Mouse (Mus musculus) neural tube, embryonic 10.5 days (tissue): ENCODE results near the gene Xylt1.

Experiments used
- DNase-seq: peaks from one replicate; pipeline ENCODE4 v3.0.0-alpha.2; 2017; ENCODE audit warnings: low spot score; ENCODE audit errors: extremely low spot score

The Xylt1 gene

DNA sequence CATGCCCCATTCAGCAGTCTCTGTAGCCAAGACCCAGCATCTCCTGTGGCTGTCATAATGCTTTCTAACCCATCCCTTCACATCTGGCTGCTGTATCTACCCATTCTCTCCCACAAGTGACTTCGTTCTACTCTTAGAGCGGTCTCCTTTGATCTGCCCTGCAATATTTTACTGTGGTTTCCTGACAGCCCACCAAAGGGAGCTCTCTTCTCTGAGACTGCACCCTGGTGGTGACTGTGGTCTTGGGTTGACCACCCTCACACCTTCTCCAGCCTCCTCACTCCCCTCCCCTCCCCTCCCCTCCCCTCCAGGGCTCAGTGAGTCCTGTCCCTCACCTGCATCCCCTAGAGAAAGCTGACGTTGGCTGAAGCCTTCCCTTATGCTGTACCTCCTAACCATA is 178.3 kb downstream of the Xylt1 start:
- DNase-seq = no peak

DNA sequence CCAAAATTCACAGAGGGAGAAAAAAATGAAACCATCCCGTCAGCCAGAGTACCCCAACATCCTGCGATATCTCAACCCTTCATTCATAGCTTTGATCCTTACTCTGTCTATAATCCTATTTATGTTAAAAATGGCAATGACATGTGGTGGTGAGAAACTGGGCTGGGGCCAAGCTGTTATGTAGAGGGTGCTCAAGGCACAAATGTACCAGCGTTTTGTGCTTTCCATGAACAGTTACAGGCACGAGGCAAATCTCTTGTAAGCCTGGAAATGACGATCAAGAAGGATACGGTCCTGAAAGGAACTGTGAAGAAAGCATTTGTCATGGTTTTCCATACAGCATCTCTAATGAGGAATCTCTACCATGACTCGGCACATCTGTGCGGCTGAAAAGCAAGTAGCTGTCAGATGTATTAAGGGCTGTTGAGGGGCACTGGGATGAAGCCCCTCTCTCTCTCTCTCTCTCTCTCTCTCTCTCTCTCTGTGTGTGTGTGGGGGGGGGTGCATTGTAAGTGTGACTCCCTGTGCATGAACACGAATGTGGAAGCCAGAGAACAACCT is 183.2 kb downstream of the Xylt1 start:
- no peak for DNase-seq

DNA sequence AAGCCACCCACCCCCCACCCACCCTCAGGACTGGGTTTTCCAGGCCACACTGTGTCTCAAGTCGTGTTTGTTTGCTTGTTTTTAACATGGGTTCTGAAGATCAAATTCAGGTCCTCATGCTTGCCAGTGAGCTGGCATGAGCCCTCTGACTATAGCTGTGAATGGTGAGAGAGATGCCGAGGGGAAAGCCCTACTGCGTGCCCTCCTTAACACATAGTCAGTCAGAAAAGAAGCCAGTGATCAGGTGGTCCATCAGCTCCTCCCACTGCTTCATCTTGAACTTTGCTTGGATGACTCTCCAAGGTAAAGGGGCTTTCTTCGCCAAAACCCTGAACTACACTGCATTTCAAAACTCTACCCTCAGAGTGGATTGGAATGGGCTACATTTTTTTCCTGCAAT is 183.8 kb downstream of the Xylt1 start:
- no peak for DNase-seq

DNA sequence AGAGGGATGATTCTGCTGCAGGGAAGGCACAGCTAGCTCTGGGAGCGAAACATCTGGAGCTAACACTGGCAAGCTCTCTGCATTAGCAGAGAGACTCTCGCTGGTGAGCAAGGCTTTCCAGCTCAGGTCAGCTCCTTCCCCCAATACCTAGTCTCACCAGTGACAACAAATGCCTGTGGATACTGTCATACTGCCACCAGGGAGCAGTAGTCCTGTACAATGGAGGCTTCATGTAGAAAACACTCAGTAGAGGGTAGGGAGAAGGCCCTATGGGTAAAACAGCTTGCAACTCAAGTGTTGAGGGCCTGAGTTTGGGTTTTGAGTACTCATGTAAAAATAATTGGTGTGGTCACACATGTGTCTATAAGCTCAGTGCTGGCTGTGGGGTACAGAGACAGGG is 185.3 kb downstream of the Xylt1 start:
- DNase-seq = no peak

GRCm38 (mm10) chr7:117566833-117567232 is 186.1 kb downstream of the Xylt1 start:
- DNase-seq = no peak

DNA sequence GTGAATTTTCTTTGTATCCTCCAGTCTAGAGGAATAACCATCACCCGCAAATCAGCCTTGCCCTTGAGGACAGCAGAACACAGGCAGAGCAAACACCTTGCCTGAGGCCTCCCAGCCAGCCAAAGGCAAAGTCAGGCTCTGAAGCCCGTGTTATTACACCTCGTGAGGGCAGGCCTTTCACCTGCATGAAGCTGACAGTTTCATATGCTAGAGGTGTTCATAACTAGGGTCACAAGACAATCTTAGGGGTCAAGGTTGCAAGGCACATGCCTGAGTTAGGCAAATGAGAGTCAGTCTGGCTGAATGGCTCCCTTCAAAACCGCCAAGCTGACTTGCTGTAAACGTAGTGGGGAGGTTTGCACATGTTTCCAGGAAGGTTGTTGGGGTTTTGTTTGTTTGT is 186.5 kb downstream of the Xylt1 start:
- no peak for DNase-seq

DNA sequence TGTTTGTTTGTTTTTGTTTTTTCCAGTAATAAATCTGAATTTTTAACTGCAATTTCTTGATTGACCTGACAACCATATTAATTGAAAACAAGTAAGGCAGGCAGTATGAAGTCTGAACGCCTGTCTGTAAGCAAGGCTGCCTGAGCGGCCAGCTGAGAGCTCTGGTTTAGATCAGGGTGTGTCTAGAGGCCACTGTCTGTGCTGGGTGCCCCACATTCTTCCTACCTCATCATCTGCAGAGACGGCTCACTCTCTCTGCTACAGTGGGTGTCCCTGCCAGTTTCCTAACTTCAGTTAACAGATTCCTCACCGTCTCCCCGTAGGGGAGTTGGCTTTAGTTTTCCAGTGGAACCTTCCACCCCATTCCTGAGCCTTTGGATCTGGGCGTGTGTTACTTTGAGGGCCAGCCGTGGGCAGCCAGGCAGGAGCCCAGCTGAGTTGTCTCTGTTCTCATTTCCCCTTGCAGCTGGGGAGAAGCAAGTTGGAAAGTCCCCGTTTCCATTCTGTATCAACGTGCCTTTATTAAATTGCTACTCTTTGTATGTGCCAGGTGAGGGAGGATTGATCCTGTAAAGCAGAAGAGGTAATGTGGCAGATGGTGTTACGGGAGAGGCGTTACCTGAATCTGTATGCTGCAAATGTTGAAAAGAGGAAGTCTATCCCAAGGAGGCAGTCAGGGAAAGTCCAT is 187.0 kb downstream of the Xylt1 start:
- DNase-seq = no peak

GRCm38 (mm10) chr7:117571131-117571530 is 190.4 kb downstream of the Xylt1 start:
- DNase-seq = no peak

GRCm38 (mm10) chr7:117571713-117572112 is 190.9 kb downstream of the Xylt1 start:
- no peak for DNase-seq

GRCm38 (mm10) chr7:117573170-117573569 is 192.4 kb downstream of the Xylt1 start:
- no peak for DNase-seq

GRCm38 (mm10) chr7:117575417-117575816 is 194.6 kb downstream of the Xylt1 start:
- no peak for DNase-seq

- no peak for DNase-seq
Observed at GRCm38 (mm10) chr7:117577035-117577434, 196.3 kb downstream of the Xylt1 start.

- no peak for DNase-seq
Observed at GRCm38 (mm10) chr7:117585164-117585563, 204.4 kb downstream of the Xylt1 start.

DNA sequence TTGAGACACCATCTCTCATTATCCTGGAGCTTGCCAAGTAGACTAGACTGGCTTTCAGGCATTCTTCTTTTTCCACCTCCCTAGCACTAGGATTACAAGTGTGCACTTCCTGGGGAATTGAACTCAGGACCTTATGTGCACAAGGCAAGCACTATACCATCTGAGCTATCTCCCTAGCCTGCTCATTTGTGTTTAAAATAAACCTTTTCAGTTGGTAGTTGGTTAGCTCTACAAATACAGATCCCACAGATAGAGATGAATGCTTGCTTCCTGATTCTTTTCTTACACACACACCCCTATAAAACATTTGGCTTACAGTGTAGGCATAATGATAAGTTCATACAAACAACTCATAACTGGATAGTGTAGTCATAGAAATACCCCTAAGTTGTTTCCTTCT is 206.0 kb downstream of the Xylt1 start:
- no peak for DNase-seq

- no peak for DNase-seq
Observed at GRCm38 (mm10) chr7:117587234-117587929, 206.6 kb downstream of the Xylt1 start.

DNA sequence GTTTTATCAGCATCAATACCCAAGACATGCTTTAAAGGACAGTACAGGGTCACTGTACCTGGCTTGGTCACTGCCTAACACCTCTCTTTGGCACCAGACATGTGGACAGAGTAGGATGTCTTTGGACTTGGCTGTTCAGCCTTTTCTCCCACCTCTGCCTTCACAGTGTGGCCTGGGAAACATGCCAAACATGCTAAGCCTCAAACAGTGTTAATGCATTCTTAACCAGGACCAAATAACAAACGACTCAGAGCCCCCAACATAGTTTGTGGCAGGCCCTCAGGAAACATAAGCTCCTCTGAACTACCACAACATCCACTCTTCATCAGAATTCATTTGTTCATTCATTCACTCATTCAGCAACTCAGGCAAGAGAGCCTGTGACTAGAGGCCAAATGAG is 207.6 kb downstream of the Xylt1 start:
- no peak for DNase-seq

GRCm38 (mm10) chr7:117589359-117589758 is 208.6 kb downstream of the Xylt1 start:
- DNase-seq = no peak

- no peak for DNase-seq
Observed at GRCm38 (mm10) chr7:117589820-117590219, 209.0 kb downstream of the Xylt1 start.

- DNase-seq = no peak
Observed at GRCm38 (mm10) chr7:117594191-117594590, 213.4 kb downstream of the Xylt1 start.

DNA sequence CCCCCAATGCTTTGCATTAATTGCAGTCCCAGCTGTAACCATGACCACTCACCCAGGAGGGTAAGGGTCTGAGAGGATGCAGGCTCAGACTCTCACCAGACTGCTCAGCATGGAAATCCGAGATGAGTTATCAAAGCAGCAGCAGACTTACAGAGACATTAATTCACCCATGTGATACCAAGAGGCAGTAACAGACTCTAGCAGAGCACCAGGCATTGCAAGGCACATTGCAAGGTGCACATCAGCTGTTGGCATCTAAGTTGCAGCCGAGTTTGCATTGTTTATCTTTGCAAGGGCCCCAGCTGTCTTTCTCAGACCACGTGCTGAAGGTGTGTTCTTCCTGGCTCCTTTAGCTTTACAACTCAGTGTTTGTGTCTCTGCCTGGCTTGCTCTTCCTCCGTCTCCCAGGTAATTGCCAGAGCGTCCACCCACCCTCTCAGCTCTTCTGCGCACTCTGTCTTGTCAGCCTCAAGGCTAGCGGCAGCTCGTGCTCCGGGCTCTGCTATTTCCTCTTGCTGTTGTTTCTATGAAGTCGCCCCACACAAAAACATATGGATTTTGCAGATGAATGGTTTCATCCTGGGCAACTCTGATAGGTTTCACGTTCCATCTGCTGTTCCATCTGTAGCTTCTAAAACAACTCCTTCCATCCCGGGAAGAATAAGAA is 214.4 kb downstream of the Xylt1 start:
- no peak for DNase-seq

GRCm38 (mm10) chr7:117600443-117600842 is 219.7 kb downstream of the Xylt1 start:
- DNase-seq = no peak

GRCm38 (mm10) chr7:117610439-117610838 is 229.7 kb downstream of the Xylt1 start:
- peak; percentile 19 for DNase-seq
